Mouse (Mus musculus) midbrain, embryonic 10.5 days (tissue): ENCODE measurements around the gene Ak7. TPM values are rescaled to one million over a fixed set of nuclear protein-coding genes. Genes with fewer than 3 reads are reported as not detected.

ENCODE experiments used
- DNase-seq: peaks from one replicate; pipeline ENCODE4 v3.0.0-alpha.2; 2017; ENCODE audit warnings: low spot score
- H3K27ac ChIP-seq: fragments of 300-500 bp; sonication (generic); replicated peaks from 2 replicates; pipeline ENCODE4 v1.5.1; 2016; ENCODE audit warnings: mild to moderate bottlenecking
- H3K27me3 ChIP-seq: fragments of 300-500 bp; sonication (generic); 2 replicates; pipeline ENCODE4 v1.6.1; 2016; ENCODE audit warnings: low read depth, mild to moderate bottlenecking; ENCODE audit not compliant: poor library complexity, severe bottlenecking
- H3K36me3 ChIP-seq: fragments of 300-500 bp; sonication (generic); 2 replicates; pipeline ENCODE4 v1.6.1; 2016; ENCODE audit warnings: mild to moderate bottlenecking, moderate library complexity
- H3K4me1 ChIP-seq: fragments of 300-500 bp; sonication (generic); 2 replicates; pipeline ENCODE4 v1.6.1; 2016
- H3K4me3 ChIP-seq: fragments of 300-500 bp; sonication (generic); 2 replicates; pipeline ENCODE4 v1.5.1; 2016; ENCODE audit warnings: mild to moderate bottlenecking, moderate library complexity
- H3K9me3 ChIP-seq: fragments of 300-500 bp; sonication (generic); replicated peaks from 2 replicates; pipeline ENCODE4 v1.6.1; 2016; ENCODE audit warnings: mild to moderate bottlenecking
- WGBS: fragments of 180-500 bp; shearing (Covaris S2); methylation state at CpG from one replicate; pipeline ENCODE4 v1.1.7; 2016; 5-methylcytosine and 5-hydroxymethylcytosine counted together
- polyA plus RNA-seq: library from polyadenylated mRNA; unstranded; fragments of >200 nt; fragmentation: Nextera tagmentation; extraction: Ambion mirVana; gene quantifications from 2 replicates; pipeline ENCODE4 v1.2.1, GENCODE M21; 2016

The Ak7 gene
- polyA plus RNA-seq, 1 experiment from 2014 or later = 0.16 TPM

GRCm38 (mm10) chr12:105774871-105775270, 69.1 kb downstream of the Ak7 start:
- 89% methylated on average over 7 of the region's 7 CpGs for WGBS
- H3K27me3 ChIP-seq = no peaks in the 10 kb centered on the region
- DNase-seq = no peak

GRCm38 (mm10) chr12:105777651-105778050, 71.9 kb downstream of the Ak7 start:
- Histone ChIP-seq H3K4me1 (no peaks in the 10 kb centered on the region), H3K27me3 (no peaks in the 10 kb centered on the region), H3K27ac (no peak overlapping the region), H3K4me3 (no peak overlapping the region), H3K36me3 (no peaks in the 10 kb centered on the region), H3K9me3 (no peaks in the 10 kb centered on the region)
- DNase-seq = no peak
- WGBS = 86% methylated on average over 4 of the region's 4 CpGs

More at GRCm38 (mm10) chr12:105774871-105775270, 69.1 kb downstream of the Ak7 start:
- no peaks in the 10 kb centered on the region for H3K4me1 ChIP-seq
- no peaks in the 10 kb centered on the region for H3K36me3 ChIP-seq
- no peak overlapping the region for H3K27ac ChIP-seq
- H3K9me3 ChIP-seq = no peaks in the 10 kb centered on the region
- no peak overlapping the region for H3K4me3 ChIP-seq

GRCm38 (mm10) chr12:105784196-105784999, 78.6 kb downstream of the Ak7 start, which contains the start of gene Papola:
TSS of gene Papola (plus strand) at chr12:105784694.
- DNase-seq = peak; percentile 93
- Histone ChIP-seq H3K27me3 (no peaks in the 10 kb centered on the region), H3K9me3 (peaks cover 3% of the 10 kb centered on the region; the same call in 1 of the 2 replicates), H3K4me3 (peak within 1 kb of the TSS; percentile 85), H3K36me3 (peaks cover 35% of the 10 kb centered on the region), H3K4me1 (peaks cover 21% of the 10 kb centered on the region), H3K27ac (peak within 1 kb of the TSS; percentile 95)
- under 1% methylated on average over 64 of the region's 85 CpGs for WGBS

GRCm38 (mm10) chr12:105785000-105785774, 79.4 kb downstream of the Ak7 start:
- peak overlapping the region; percentile 95 for H3K27ac ChIP-seq
- no peaks in the 10 kb centered on the region for H3K27me3 ChIP-seq
- under 1% methylated on average over 53 of the region's 53 CpGs for WGBS
- H3K4me3 ChIP-seq = peak overlapping the region; percentile 85
- DNase-seq = peak; percentile 76
- peaks cover 3% of the 10 kb centered on the region; the same call in 1 of the 2 replicates for H3K9me3 ChIP-seq
- peaks cover 21% of the 10 kb centered on the region for H3K4me1 ChIP-seq
- H3K36me3 ChIP-seq = peaks cover 42% of the 10 kb centered on the region

GRCm38 (mm10) chr12:105786113-105786512, 80.3 kb downstream of the Ak7 start:
- H3K4me3 ChIP-seq = peak overlapping the region; percentile 85
- peaks cover 50% of the 10 kb centered on the region for H3K36me3 ChIP-seq
- no peaks in the 10 kb centered on the region for H3K27me3 ChIP-seq
- WGBS = 79% methylated on average over 1 of the region's 1 CpGs
- H3K4me1 ChIP-seq = peaks cover 21% of the 10 kb centered on the region
- H3K9me3 ChIP-seq = peaks cover 3% of the 10 kb centered on the region; the same call in 1 of the 2 replicates
- no peak for DNase-seq
- H3K27ac ChIP-seq = no peak overlapping the region

GRCm38 (mm10) chr12:105787626-105788025, 81.8 kb downstream of the Ak7 start:
- WGBS = 95% methylated on average over 2 of the region's 2 CpGs
- Histone ChIP-seq H3K4me3 (no peak overlapping the region), H3K9me3 (peaks cover 3% of the 10 kb centered on the region; the same call in 1 of the 2 replicates), H3K36me3 (peaks cover 64% of the 10 kb centered on the region), H3K27ac (no peak overlapping the region), H3K27me3 (no peaks in the 10 kb centered on the region), H3K4me1 (peaks cover 21% of the 10 kb centered on the region)
- no peak for DNase-seq

GRCm38 (mm10) chr12:105789885-105790284, 84.1 kb downstream of the Ak7 start:
- H3K4me1 ChIP-seq = peaks cover 14% of the 10 kb centered on the region
- H3K4me3 ChIP-seq = no peak overlapping the region
- H3K27ac ChIP-seq = no peak overlapping the region
- no peaks in the 10 kb centered on the region for H3K27me3 ChIP-seq
- no peak for DNase-seq
- peaks cover 3% of the 10 kb centered on the region; the same call in 1 of the 2 replicates for H3K9me3 ChIP-seq
- peaks cover 80% of the 10 kb centered on the region for H3K36me3 ChIP-seq
- WGBS = 96% methylated on average over 6 of the region's 6 CpGs

GRCm38 (mm10) chr12:105794896-105795295, 89.1 kb downstream of the Ak7 start:
- Histone ChIP-seq H3K27ac (no peak overlapping the region), H3K4me1 (no peaks in the 10 kb centered on the region), H3K27me3 (no peaks in the 10 kb centered on the region), H3K9me3 (no peaks in the 10 kb centered on the region), H3K36me3 (peaks cover 73% of the 10 kb centered on the region), H3K4me3 (no peak overlapping the region)
- WGBS = 94% methylated on average over 2 of the region's 2 CpGs
- DNase-seq = no peak

- Histone ChIP-seq H3K36me3 (peaks cover 75% of the 10 kb centered on the region), H3K27me3 (no peaks in the 10 kb centered on the region)
Measured at GRCm38 (mm10) chr12:105798001-105798400, 92.2 kb downstream of the Ak7 start.

GRCm38 (mm10) chr12:105805790-105806189, 100.0 kb downstream of the Ak7 start:
- Histone ChIP-seq H3K27ac (no peak overlapping the region), H3K4me1 (no peaks in the 10 kb centered on the region), H3K27me3 (no peaks in the 10 kb centered on the region), H3K9me3 (no peaks in the 10 kb centered on the region), H3K4me3 (no peak overlapping the region), H3K36me3 (peaks cover 99% of the 10 kb centered on the region)
- DNase-seq = no peak
- 95% methylated on average over 3 of the region's 3 CpGs for WGBS

More at GRCm38 (mm10) chr12:105798001-105798400, 92.2 kb downstream of the Ak7 start:
- Histone ChIP-seq H3K9me3 (no peaks in the 10 kb centered on the region), H3K27ac (no peak overlapping the region), H3K4me1 (no peaks in the 10 kb centered on the region), H3K4me3 (no peak overlapping the region)
- no peak for DNase-seq

GRCm38 (mm10) chr12:105806205-105806604, 100.4 kb downstream of the Ak7 start:
- no peak overlapping the region for H3K27ac ChIP-seq
- H3K4me3 ChIP-seq = no peak overlapping the region
- no peaks in the 10 kb centered on the region for H3K9me3 ChIP-seq
- peaks cover 99% of the 10 kb centered on the region for H3K36me3 ChIP-seq
- no peak for DNase-seq
- WGBS = 96% methylated on average over 3 of the region's 3 CpGs
- no peaks in the 10 kb centered on the region for H3K4me1 ChIP-seq
- no peaks in the 10 kb centered on the region for H3K27me3 ChIP-seq

- H3K9me3 ChIP-seq = no peaks in the 10 kb centered on the region
- WGBS = 97% methylated on average over 7 of the region's 7 CpGs
- H3K4me1 ChIP-seq = no peaks in the 10 kb centered on the region
- H3K36me3 ChIP-seq = peaks cover 99% of the 10 kb centered on the region
- H3K27ac ChIP-seq = no peak overlapping the region
- DNase-seq = no peak
- H3K27me3 ChIP-seq = no peaks in the 10 kb centered on the region
- H3K4me3 ChIP-seq = no peak overlapping the region
Measured at GRCm38 (mm10) chr12:105807416-105807815, 101.6 kb downstream of the Ak7 start.

GRCm38 (mm10) chr12:105808945-105809344, 103.2 kb downstream of the Ak7 start:
- no peak for DNase-seq
- no peaks in the 10 kb centered on the region for H3K9me3 ChIP-seq
- H3K4me3 ChIP-seq = no peak overlapping the region
- H3K27me3 ChIP-seq = no peaks in the 10 kb centered on the region
- peaks cover 98% of the 10 kb centered on the region for H3K36me3 ChIP-seq
- 96% methylated on average over 3 of the region's 3 CpGs for WGBS
- H3K27ac ChIP-seq = no peak overlapping the region
- H3K4me1 ChIP-seq = no peaks in the 10 kb centered on the region
